Mouse (Mus musculus): ENCODE measurements around the gene Crtc2. TPM values are rescaled to one million over a fixed set of nuclear protein-coding genes. Genes with fewer than 3 reads are reported as not detected.

The Crtc2 gene
- total RNA-seq, 2 experiments from 2014 or later = 39.5 to 43.6 TPM

DNA sequence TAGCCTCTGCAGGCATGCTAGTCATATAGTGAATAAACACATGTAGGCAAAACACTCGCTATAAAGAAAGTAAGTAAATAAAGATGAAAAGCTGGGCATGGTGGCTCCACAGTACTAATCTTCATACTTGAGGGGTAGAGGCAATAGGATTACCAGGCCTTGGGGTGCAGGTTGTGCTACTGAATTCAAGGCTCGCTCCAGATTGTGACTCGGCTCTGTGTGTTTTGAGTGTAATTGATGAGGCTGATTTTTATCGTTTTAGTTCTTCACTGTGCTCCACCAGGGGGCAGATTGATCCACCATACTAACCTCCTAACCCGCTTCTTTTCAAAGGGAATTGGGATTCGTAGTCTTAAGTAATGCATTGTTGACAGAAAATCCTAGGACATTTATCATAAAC, 33.9 kb upstream of the Crtc2 start:
- Histone ChIP-seq H3K4me3 (peak overlapping the region; percentile 43), H3K27ac (peak overlapping the region; percentile 60; the same call in 1 of the 2 replicates)
- peak; percentile 18 to 33 for DNase-seq (ENCODE audit: extremely low spot score in 1 of 2, low spot score in 2 of 2)
- TF ChIP-seq CTCF (IDR thresholded peaks at IDR 0.05) = peak; percentile 73
- intact Hi-C loops (cut with DNase I) = loop anchor here (2.0 kb wide), 1 partner anchor 153 kb away; no protein-coding TSS in a partner anchor

DNA sequence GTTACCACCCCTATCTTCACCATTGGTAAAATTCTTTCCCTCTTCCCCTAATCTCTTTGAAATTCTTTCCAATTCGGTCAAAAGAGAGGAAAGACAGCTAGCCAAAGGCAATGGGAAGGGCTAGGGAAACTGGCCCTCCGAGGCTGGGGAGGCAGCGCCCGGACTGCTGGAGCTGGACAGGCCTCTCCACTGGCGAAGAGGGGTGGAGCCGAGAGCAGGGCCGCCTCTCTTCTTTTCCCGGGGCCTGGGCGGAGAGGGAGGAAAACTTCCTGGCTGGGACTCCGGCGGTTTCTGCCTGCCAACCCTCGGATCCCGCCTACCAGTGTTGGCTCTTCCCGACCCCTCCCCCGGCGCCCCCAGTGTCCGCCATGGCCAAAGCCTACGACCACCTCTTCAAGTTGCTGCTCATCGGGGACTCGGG, 33.4 kb upstream of the Crtc2 start:
- intact Hi-C loops (cut with DNase I) = loop anchor here (2.0 kb wide), 1 partner anchor 152 kb away; no protein-coding TSS in a partner anchor
- DNase-seq (ENCODE audit: extremely low spot score in 1 of 2, low spot score in 2 of 2) = peak; percentile 48 to 53
- no peak for TF ChIP-seq CTCF (IDR thresholded peaks at IDR 0.05)
- Histone ChIP-seq H3K27ac (peak overlapping the region; percentile 60; the same call in 1 of the 2 replicates), H3K4me3 (peak overlapping the region; percentile 43)

DNA sequence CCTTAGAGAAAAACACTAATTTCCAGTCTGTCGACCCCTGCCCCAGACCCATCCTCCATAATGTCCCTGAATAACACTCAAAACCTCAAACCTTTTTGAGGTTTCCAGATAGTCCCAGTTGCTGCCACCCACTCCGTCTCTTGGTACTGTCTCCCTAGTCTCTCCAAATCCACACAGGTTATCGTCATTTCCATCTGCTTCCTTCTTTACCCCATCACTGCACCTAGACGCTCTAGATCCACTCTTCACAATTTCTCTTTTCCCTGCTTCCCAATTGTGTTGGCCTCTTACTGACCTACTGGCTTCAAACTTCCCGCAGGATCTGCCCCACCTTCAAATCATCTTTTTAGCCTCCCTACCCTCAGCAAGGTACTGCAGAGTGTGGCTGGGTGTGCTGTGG, 32.8 kb upstream of the Crtc2 start:
- intact Hi-C loops (cut with DNase I) = loop anchor here (2.0 kb wide), 1 partner anchor 152 kb away; no protein-coding TSS in a partner anchor
- no peak for DNase-seq (ENCODE audit: extremely low spot score in 1 of 2, low spot score in 2 of 2)
- TF ChIP-seq CTCF (IDR thresholded peaks at IDR 0.05) = no peak
- Histone ChIP-seq H3K27ac (no peak overlapping the region), H3K4me3 (peak overlapping the region; percentile 43)

DNA sequence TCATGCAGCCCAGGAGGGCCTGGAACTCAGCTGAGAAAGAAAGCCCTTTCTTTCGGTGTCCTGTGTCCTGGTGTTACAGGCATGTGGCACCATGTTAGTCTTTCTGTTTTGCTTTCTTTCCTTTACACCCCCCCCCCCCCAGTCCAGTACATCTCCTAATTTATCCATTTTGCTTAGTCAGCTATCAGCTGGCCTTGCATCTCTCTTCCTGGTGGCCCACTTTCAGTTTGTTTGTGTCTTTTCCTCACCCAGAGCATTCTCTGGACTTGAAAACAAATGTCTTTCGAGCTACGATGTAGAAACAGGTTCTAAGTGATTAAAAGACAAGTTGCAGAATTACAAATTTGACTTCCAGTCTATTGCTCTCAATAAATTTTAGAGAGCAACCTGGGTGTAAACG, 31.5 kb upstream of the Crtc2 start:
- DNase-seq (ENCODE audit: extremely low spot score in 1 of 2, low spot score in 2 of 2) = no peak

DNA sequence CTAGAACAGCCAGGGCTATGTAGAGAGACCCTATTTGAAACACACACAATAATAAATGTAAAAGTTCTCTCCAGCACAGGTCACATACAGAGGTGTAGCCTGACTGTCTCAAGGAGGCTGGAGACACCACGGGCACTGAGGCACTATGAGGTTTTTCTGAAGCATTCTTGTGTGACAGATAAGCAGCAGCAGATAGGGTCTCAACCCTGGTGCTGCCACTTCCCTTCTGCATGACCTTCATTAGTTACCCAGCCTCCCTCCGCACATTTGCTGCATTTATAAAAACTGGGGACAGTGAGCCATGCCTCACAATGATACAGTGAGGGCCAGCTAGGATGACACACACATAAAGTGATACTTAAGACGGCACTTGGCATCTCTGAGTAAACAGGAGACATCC, 31.0 kb upstream of the Crtc2 start:
- H3K4me3 ChIP-seq = no peak overlapping the region
- no peak overlapping the region for H3K27ac ChIP-seq
- TF ChIP-seq CTCF (IDR thresholded peaks at IDR 0.05) = no peak
- intact Hi-C loops (cut with DNase I) = no loop called here
- no peak for DNase-seq (ENCODE audit: extremely low spot score in 1 of 2, low spot score in 2 of 2)

More for the DNA sequence above, 31.5 kb upstream of the Crtc2 start:
- TF ChIP-seq CTCF (IDR thresholded peaks at IDR 0.05) = no peak
- H3K4me3 ChIP-seq = no peak overlapping the region
- no peak overlapping the region for H3K27ac ChIP-seq
- intact Hi-C loops (cut with DNase I) = no loop called here

DNA sequence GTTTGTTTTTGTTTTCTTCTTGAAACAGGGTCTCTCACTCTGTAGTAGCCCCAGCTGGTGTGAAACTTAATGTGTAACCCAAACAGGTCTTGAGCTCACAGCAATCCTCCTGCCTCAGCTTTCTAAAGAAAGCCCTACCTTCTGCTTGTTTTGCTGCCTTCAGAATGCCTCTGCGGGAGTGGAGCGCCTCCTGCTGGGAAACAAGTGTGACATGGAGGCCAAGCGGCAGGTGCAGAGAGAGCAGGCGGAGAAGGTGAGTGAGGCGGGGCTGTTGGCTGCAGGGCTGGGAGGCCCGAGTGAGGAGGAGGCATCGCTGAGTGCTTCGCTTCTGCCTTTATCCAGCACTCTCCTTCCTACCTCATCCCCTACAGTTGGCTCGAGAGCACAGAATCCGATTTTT, 29.6 kb upstream of the Crtc2 start:
- no peak for TF ChIP-seq CTCF (IDR thresholded peaks at IDR 0.05)
- intact Hi-C loops (cut with DNase I) = no loop called here
- no peak for DNase-seq (ENCODE audit: extremely low spot score in 1 of 2, low spot score in 2 of 2)
- no peak overlapping the region for H3K4me3 ChIP-seq
- no peak overlapping the region for H3K27ac ChIP-seq

DNA sequence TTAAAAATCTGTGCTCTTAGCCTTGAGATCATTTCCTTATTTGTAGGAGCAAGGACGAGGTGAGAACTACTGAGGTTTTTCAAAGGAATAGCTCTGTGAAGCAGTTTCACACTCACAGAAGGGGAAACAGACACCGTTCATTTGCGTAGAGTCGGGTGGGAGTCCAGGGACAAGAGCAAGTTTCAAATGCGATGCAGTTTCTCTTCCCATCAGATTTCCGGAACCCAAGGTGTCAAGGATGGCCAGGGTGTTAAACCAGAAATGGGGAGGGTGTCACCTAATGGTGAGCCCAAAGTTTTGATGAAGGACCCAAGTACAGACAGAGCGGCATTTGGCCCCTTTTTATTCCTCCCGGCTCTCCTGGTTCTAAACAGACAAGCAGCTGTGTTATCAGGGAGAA, 22.9 kb upstream of the Crtc2 start:
- no peak for DNase-seq (ENCODE audit: extremely low spot score in 1 of 2, low spot score in 2 of 2)
- intact Hi-C loops (cut with DNase I) = loop anchor here (2.0 kb wide), 1 partner anchor 18 kb away; the partner anchor contains the start of gene Slc39a1
- peak overlapping the region; percentile 56; the same call in 1 of the 2 replicates for H3K27ac ChIP-seq
- no peak for TF ChIP-seq CTCF (IDR thresholded peaks at IDR 0.05)
- peak overlapping the region; percentile 82 for H3K4me3 ChIP-seq

DNA sequence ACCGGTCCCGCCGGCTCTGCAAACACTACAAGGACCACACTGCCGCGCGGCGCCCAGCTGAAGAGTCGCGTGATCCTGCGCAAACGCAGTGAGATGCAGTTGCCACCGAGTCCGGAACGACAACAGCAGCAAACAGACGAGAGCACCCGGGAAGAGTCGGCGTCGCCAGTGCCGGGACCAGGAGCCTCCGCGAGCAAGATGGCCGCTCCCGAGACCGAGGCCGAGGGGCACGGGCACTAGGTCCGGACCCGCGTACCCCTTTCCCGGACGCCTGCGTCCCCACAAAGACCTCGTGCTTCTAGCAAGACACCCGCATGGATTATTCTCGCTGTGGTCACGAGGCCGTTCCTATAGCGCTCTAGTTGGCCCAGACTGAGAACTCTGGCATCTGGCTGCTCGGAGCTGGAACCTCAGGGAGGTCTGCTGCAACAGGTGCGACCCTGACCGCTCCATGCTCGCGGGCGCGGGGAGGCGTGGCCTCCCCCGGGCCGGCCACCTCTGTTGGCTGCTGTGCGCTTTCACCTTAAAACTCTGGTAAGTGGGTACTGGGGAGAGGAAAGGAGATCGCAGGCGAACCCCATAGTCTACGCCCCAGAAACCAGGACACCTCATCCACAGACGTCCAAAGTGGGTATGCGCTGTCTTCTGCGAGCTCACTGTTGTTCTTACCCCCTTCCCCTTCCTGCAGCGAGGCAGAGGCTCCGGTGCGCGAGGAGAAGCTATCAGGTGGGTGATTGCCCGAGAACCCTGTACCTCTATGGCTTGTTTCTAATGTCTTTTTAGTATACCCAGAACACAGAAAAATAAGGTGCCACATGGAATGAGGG, 22.2 kb upstream of the Crtc2 start, which contains the start of gene Jtb:
Gene Jtb, plus strand, starts transcription at position 91 of the 827 bp plus-strand sequence.
- no peak; the same call in none of the 2 replicates for TF ChIP-seq CTCF (IDR thresholded peaks at IDR 0.05)
- peak; percentile 92 to 95 for DNase-seq (ENCODE audit: extremely low spot score in 1 of 2, low spot score in 2 of 2)
- Histone ChIP-seq H3K27ac (peak within 1 kb of the TSS; percentile 82), H3K4me3 (peak within 1 kb of the TSS; percentile 82)
- intact Hi-C loops (cut with DNase I) = loop anchor here (2.0 kb wide), 1 partner anchor 17 kb away; the partner anchor contains the start of gene Slc39a1

DNA sequence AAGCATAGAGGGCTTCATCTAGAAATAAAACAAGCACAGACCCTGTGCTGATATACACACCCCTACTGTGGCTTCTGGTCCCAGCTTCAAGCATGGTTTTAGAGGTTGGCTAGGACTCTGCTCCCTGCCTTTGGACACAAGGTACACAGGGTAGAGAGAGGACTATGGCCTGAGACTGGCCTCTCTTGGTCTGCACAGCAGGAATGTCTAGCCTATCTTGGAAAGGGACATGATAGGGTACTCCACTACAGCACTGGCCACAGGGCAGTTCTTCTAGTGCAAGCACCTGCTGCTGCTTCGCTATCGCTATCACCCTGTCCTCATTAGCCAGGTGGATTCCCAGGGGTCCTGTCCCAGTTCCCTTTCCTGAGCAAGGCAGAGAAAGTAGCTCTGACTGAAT, 12.7 kb upstream of the Crtc2 start:
- intact Hi-C loops (cut with DNase I) = no loop called here
- no peak overlapping the region for H3K27ac ChIP-seq
- no peak for TF ChIP-seq CTCF (IDR thresholded peaks at IDR 0.05)
- no peak overlapping the region for H3K4me3 ChIP-seq
- no peak for DNase-seq (ENCODE audit: extremely low spot score in 1 of 2, low spot score in 2 of 2)

DNA sequence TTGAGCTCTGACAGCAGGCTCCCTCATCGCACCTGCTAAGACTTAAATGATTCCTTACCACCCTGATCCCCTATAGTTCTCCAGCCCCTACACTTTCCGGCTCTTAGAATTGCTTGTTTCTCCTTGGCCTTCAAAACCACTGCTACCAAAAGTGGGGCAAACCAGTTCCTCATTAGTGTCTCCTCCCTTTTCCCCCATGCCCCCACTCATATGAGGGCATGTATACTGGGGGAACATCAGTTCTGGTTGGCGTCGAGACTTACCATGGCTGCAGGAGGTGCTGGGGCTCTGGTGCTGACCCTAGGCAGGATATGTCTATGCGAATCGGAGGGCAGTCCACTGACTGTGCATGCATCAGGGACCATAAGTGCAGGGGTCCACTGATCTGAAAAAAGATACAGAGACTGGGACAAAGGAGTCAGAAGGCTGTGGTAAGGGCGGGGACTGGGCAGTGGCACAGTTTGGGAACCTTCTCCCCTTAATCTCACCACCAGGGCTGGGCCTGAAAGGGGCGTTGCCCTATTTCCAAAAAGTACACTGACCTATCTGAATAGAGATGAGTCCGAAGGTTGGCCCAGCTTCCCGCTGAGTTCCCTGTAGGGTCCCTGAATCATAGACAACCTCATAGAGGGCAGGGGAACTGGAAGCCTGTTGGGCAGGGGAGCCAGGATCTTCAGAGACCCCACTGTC, 12.1 kb upstream of the Crtc2 start:
- DNase-seq (ENCODE audit: extremely low spot score in 1 of 2, low spot score in 2 of 2) = no peak
- intact Hi-C loops (cut with DNase I) = no loop called here
- Histone ChIP-seq H3K27ac (no peak overlapping the region), H3K4me3 (no peak overlapping the region)
- TF ChIP-seq CTCF (IDR thresholded peaks at IDR 0.05) = no peak

DNA sequence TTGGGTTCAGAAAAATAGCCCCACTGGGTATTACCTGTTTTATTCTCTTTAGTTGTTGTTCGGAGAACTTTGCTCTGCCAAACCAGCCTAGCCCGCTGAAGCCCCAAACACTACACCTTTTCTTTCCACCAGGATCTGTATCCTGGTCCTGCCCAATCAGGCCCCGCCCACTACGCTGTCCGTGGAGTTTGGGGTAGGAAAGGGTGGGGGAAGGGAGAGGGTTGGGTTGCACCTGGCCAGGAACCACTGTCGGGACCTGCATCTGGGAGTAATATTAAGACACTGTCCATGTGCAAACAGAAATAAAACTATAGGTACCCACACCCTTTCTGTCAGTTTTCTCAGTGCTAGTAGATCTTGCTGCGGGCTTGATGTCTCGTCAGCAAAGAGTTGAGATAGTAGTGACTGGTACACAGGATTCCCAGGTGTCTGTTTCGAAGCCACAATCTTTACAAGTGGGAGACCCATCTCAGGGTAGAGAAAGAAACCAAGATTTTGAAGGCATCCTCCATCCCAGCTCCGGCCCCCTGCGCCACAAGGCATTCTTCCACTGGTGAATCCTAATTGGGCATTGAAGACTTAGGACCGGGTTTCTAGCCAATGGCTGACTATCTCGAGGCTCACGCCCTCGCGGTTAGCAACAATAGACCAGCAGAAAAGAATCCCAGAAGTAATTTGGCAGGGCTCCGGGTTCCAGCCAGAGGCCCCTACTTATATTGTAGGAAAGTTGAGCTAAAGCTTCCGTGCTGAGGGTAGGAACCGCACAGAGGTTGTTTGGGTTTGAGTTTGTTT, 10.8 kb upstream of the Crtc2 start, which contains the start of gene Creb3l4:
Gene Creb3l4, minus strand, starts transcription at position 529 of the 792 bp plus-strand sequence.
- TF ChIP-seq CTCF (IDR thresholded peaks at IDR 0.05) = no peak
- intact Hi-C loops (cut with DNase I) = no loop called here
- no peak for DNase-seq (ENCODE audit: extremely low spot score in 1 of 2, low spot score in 2 of 2)
- Histone ChIP-seq H3K4me3 (peak within 1 kb of the TSS; percentile 24), H3K27ac (no peak within 1 kb of the TSS)

All from left cerebral cortex, adult 2 months (tissue).